Comparison of ENCODE assay signal across 9 mouse cellular contexts in the genomic region with DNA sequence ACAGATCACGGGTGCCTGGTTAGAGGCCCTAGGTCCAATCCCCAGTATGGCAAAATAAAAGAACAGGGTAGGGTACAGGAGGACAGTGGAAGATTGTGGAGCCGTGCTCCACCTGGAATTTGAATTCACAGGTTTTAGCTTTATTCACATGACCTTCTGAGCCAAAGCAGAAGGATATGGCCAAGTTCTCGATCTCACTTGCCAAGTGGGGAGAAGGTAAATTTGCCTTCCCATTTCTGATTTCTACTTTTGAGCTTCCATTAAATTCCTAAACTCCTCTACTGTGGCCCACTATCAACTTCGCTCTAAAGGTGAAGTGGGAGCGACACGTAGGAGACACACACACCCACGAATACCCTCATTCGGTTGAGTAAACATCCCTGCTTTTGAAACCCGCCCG. TPM values are rescaled to one million over a fixed set of nuclear protein-coding genes. Genes with fewer than 3 reads are reported as not detected.
DNase-seq lines count a peak whose midpoint lies in the region; ATAC-seq and TF ChIP-seq lines count a peak whose summit lies in the region.
"Had no signal": no experiment of that assay in that cellular context is flagged by ENCODE, and none has a peak within 500 bp of the region (broad histone marks: within the 10 kb centered on the region; RNA-seq: fewer than 3 reads in every experiment).

No protein-coding gene starts in this region.

- no peaks in the 10 kb centered on the region for H3K27me3 ChIP-seq in heart, embryonic 16.5 days (ENCODE audit: control insufficient read depth, insufficient read depth, low read length)
- peaks cover 0 to 1% of the 10 kb centered on the region in 2 experiments; a peak in 1 of 4 replicates for H3K27me3 ChIP-seq in MEL (ENCODE audit: control insufficient read depth in 1 of 2, insufficient read depth in 2 of 2, low read length in 2 of 2)
- no peaks in the 10 kb centered on the region for H3K27me3 ChIP-seq in forebrain, postnatal 0 days (ENCODE audit: insufficient read depth, low read length)
- H3K27me3 ChIP-seq: Patski had no signal

- ATAC-seq in heart, embryonic 16.5 days (replicated peaks; ENCODE audit: extremely low read depth, insufficient read depth, low FRiP score) = no peak
- ATAC-seq in forebrain, postnatal 0 days = no peak

- no peak for TF ChIP-seq POLR2A in MEL (IDR thresholded peaks at IDR 0.05; ENCODE audit: control insufficient read depth in 1 of 2, insufficient read depth in 1 of 2, low read depth in 1 of 2, low read length in 2 of 2, poor library complexity in 1 of 2)

- H3K9me3 ChIP-seq in heart, embryonic 16.5 days (replicated peaks; ENCODE audit: control insufficient read depth, low read length) = no peaks in the 10 kb centered on the region
- H3K9me3 ChIP-seq in MEL (replicated peaks; ENCODE audit: insufficient read depth, low read length) = no peaks in the 10 kb centered on the region
- H3K9me3 ChIP-seq in forebrain, postnatal 0 days (ENCODE audit: low read length) = no peaks in the 10 kb centered on the region

- peaks cover 56% of the 10 kb centered on the region for H3K79me2 ChIP-seq in MEL (ENCODE audit: control insufficient read depth, insufficient read depth, low read length, poor library complexity)
- peaks cover 54% of the 10 kb centered on the region for H3K79me2 ChIP-seq in macrophage (ENCODE audit: inconsistent target)

- no peak for TF ChIP-seq RAD21 in MEL (IDR thresholded peaks at IDR 0.05; ENCODE audit: low read depth, low read length)

- peak overlapping the region; percentile 78 for H3K4me2 ChIP-seq in heart, embryonic 16.5 days (ENCODE audit: low read depth, low read length)
- peak overlapping the region; percentile 74 for H3K4me2 ChIP-seq in forebrain, postnatal 0 days (ENCODE audit: low read depth)

- peak overlapping the region; percentile 94 for H3K4me3 ChIP-seq in heart, embryonic 16.5 days (ENCODE audit: low read length)
- peak overlapping the region; percentile 74 to 77 for H3K4me3 ChIP-seq in MEL (ENCODE audit: control insufficient read depth in 1 of 2, insufficient read depth in 1 of 2, low read depth in 2 of 2, low read length in 2 of 2)
- peak overlapping the region; percentile 87 for H3K4me3 ChIP-seq in forebrain, postnatal 0 days (ENCODE audit: low read depth, low read length)
- H3K4me3 ChIP-seq in macrophage (ENCODE audit: inconsistent target) = peak overlapping the region; percentile 77

- no peak for DNase-seq in heart, postnatal 25 days (ENCODE audit: low spot score)
- no peak for DNase-seq in MEL (ENCODE audit: low read depth, low spot score)
- DNase-seq in forebrain, postnatal 0 days = no peak
- DNase-seq in B cell, adult 2 months = no peak
- no peak for DNase-seq in layer of hippocampus, postnatal 36 days
- DNase-seq in layer of hippocampus, postnatal 25 days (ENCODE audit: extremely low spot score in 1 of 2, low spot score in 1 of 2) = no peak

- H3K36me3 ChIP-seq in heart, embryonic 16.5 days (ENCODE audit: control insufficient read depth, insufficient read depth) = peaks cover 6% of the 10 kb centered on the region
- H3K36me3 ChIP-seq in MEL (ENCODE audit: control insufficient read depth in 1 of 2, insufficient read depth in 2 of 2, low read length in 2 of 2) (peaks cover 10 to 47% of the 10 kb centered on the region in 2 experiments), macrophage (ENCODE audit: inconsistent target) (no peaks in the 10 kb centered on the region)
- peaks cover 13% of the 10 kb centered on the region for H3K36me3 ChIP-seq in forebrain, postnatal 0 days (ENCODE audit: insufficient read depth)

- intact Hi-C loops in heart, postnatal 25 days (cut with DNase I) = loop anchor here (5.0 kb wide), 1 partner anchor 42 kb away; the partner anchor contains the start of gene Cbx1

- TF ChIP-seq EP300 in MEL (IDR thresholded peaks at IDR 0.05; ENCODE audit: low read depth in 1 of 2, low read length in 2 of 2) = no peak

- 5% methylated on average over 10 of the region's 10 CpGs for whole genome bisulfite sequencing in heart, embryonic 16.5 days
- 16% methylated on average over 10 of the region's 10 CpGs for WGBS in forebrain, postnatal 0 days
- WGBS in macrophage (ENCODE audit: missing documents) = 7% methylated on average over 10 of the region's 10 CpGs

- peak overlapping the region; percentile 95 for H3K9ac ChIP-seq in heart, embryonic 16.5 days (ENCODE audit: low read length)
- H3K9ac ChIP-seq in MEL (ENCODE audit: control insufficient read depth, low read depth, low read length, poor library complexity, severe bottlenecking) = peak overlapping the region; percentile 88
- H3K9ac ChIP-seq in forebrain, postnatal 0 days = peak overlapping the region; percentile 79

- H3K4me1 ChIP-seq in heart, embryonic 16.5 days (ENCODE audit: control insufficient read depth, insufficient read depth, low read length) = peaks cover 46% of the 10 kb centered on the region
- H3K4me1 ChIP-seq in MEL (ENCODE audit: control insufficient read depth in 1 of 2, insufficient read depth in 2 of 2, low read length in 2 of 2) = peaks cover 10 to 44% of the 10 kb centered on the region in 2 experiments
- peaks cover 18% of the 10 kb centered on the region for H3K4me1 ChIP-seq in forebrain, postnatal 0 days (ENCODE audit: insufficient read depth)

- TF ChIP-seq CTCF in MEL (IDR thresholded peaks at IDR 0.05 in 2 of 3, conservative IDR thresholded peaks at IDR 0.05 in 1 of 3; ENCODE audit: control insufficient read depth in 1 of 3, insufficient read depth in 1 of 3, low read depth in 2 of 3, low read length in 3 of 3, poor library complexity in 1 of 3, severe bottlenecking in 1 of 3) = no peak
- TF ChIP-seq CTCF in forebrain, postnatal 0 days (IDR thresholded peaks at IDR 0.05; ENCODE audit: low read depth) = no peak

- peak overlapping the region; percentile 100 for H3K27ac ChIP-seq in heart, embryonic 16.5 days (ENCODE audit: low read length)
- H3K27ac ChIP-seq in MEL (ENCODE audit: control insufficient read depth, low read depth, low read length) (peak overlapping the region; percentile 17), macrophage (peak overlapping the region; percentile 75)
- H3K27ac ChIP-seq in forebrain, postnatal 0 days (ENCODE audit: low read depth, low read length) = no peak overlapping the region

RNA-seq across cellular contexts. Expression of gene Nfe2l1, which starts 0.9 kb away (rescaled TPM):
- polyA plus RNA-seq in heart, embryonic 16.5 days (2015; fragmentation: Nextera tagmentation; extraction: Ambion mirVana) = 81.3 and 90.1 TPM in 2 replicates
- total RNA-seq in heart, postnatal 25 days (2021) = 100 to 1,000 TPM; 346 to 370 TPM
- 44.8 and 47.0 TPM in 2 replicates for total RNA-seq in MEL (2012; rRNA removed)
- 10 to 100 TPM; 37.5 to 66.5 TPM for polyA plus RNA-seq in MEL (2012; ENCODE audit: insufficient read depth in 1 of 2, insufficient read length in 2 of 2, low read depth in 1 of 2, low replicate concordance in 2 of 2, missing spikeins in 1 of 2)
- total RNA-seq in forebrain, postnatal 0 days (2014; rRNA removed) = 46.5 and 57.4 TPM in 2 replicates
- 47.3 and 62.4 TPM in 2 replicates for polyA plus RNA-seq in forebrain, postnatal 0 days (2015; fragmentation: Nextera tagmentation; extraction: Ambion mirVana)
- 100 to 1,000 TPM in 25 of 26 experiments, 10 to 100 TPM in 1; 97.9 to 361 (median 196) TPM for total RNA-seq in macrophage (2018; cell fraction: chromatin; rRNA removed)
- total RNA-seq in macrophage (2018; cell fraction: cytosol; rRNA removed) = 100 to 1,000 TPM in 25 of 26 experiments, 10 to 100 TPM in 1; 98.7 to 304 (median 159) TPM
- total RNA-seq in macrophage (2018; cell fraction: nucleus; rRNA removed) = 100 to 1,000 TPM; 116 to 523 (median 261) TPM
- 85.5 to 118 TPM (median 95.5 TPM) in 3 replicates for polyA plus RNA-seq in macrophage (2018)
- 100 to 1,000 TPM; 201 to 234 TPM for total RNA-seq in layer of hippocampus, postnatal 36 days (2021)
- 100 to 1,000 TPM; 215 to 234 TPM for total RNA-seq in layer of hippocampus, postnatal 25 days (2021)

RNA-seq across cellular contexts. Expression of gene Copz2, which starts 20.8 kb away (rescaled TPM):
- polyA plus RNA-seq in heart, embryonic 16.5 days (2015; fragmentation: Nextera tagmentation; extraction: Ambion mirVana) = 118 and 129 TPM in 2 replicates
- total RNA-seq in heart, postnatal 25 days (2021) = 10 to 100 TPM; 33.4 to 37.5 TPM
- total RNA-seq in MEL (2012; rRNA removed) = 0.95 and 2.1 TPM in 2 replicates
- polyA plus RNA-seq in MEL (2012; ENCODE audit: insufficient read depth in 1 of 2, insufficient read length in 2 of 2, low read depth in 1 of 2, low replicate concordance in 2 of 2, missing spikeins in 1 of 2) (1 to 10 TPM in 1 of 2 experiments, not detected in 1; 6.3 TPM), macrophage (2018) (11.9 to 23.0 TPM (median 16.0 TPM) in 3 replicates)
- total RNA-seq in forebrain, postnatal 0 days (2014; rRNA removed) = 5.8 and 7.1 TPM in 2 replicates
- polyA plus RNA-seq in forebrain, postnatal 0 days (2015; fragmentation: Nextera tagmentation; extraction: Ambion mirVana) = 14.8 and 14.9 TPM in 2 replicates
- total RNA-seq in macrophage (2018; cell fraction: chromatin; rRNA removed) = 10 to 100 TPM in 9 of 26 experiments, 1 to 10 TPM in 17; 1.8 to 29.4 (median 6.1) TPM
- total RNA-seq in macrophage (2018; cell fraction: cytosol; rRNA removed) = 10 to 100 TPM in 13 of 26 experiments, 1 to 10 TPM in 13; 6.1 to 30.0 (median 13.8) TPM
- total RNA-seq in macrophage (2018; cell fraction: nucleus; rRNA removed) = 10 to 100 TPM in 7 of 26 experiments, 1 to 10 TPM in 19; 2.0 to 27.7 (median 5.4) TPM
- total RNA-seq in layer of hippocampus, postnatal 36 days (2021) = 1 to 10 TPM; 5.5 to 7.8 TPM
- 1 to 10 TPM; 6.5 to 6.8 TPM for total RNA-seq in layer of hippocampus, postnatal 25 days (2021)

RNA-seq across cellular contexts. Expression of gene Cbx1, which starts 40.0 kb away (rescaled TPM):
- 45.3 and 49.9 TPM in 2 replicates for polyA plus RNA-seq in heart, embryonic 16.5 days (2015; fragmentation: Nextera tagmentation; extraction: Ambion mirVana)
- total RNA-seq in heart, postnatal 25 days (2021) = 10 to 100 TPM; 36.6 to 39.0 TPM
- 132 and 135 TPM in 2 replicates for total RNA-seq in MEL (2012; rRNA removed)
- polyA plus RNA-seq in MEL (2012; ENCODE audit: insufficient read depth in 1 of 2, insufficient read length in 2 of 2, low read depth in 1 of 2, low replicate concordance in 2 of 2, missing spikeins in 1 of 2) = 100 to 1,000 TPM; 152 to 368 TPM
- 57.0 and 62.4 TPM in 2 replicates for total RNA-seq in forebrain, postnatal 0 days (2014; rRNA removed)
- 53.7 and 55.6 TPM in 2 replicates for polyA plus RNA-seq in forebrain, postnatal 0 days (2015; fragmentation: Nextera tagmentation; extraction: Ambion mirVana)
- total RNA-seq in macrophage (2018; cell fraction: chromatin; rRNA removed) = 10 to 100 TPM; 20.3 to 98.2 (median 50.7) TPM
- total RNA-seq in macrophage (2018; cell fraction: cytosol; rRNA removed) = 10 to 100 TPM; 25.5 to 43.3 (median 36.3) TPM
- total RNA-seq in macrophage (2018; cell fraction: nucleus; rRNA removed) = 10 to 100 TPM; 17.8 to 78.4 (median 39.7) TPM
- polyA plus RNA-seq in macrophage (2018) = 40.5 to 73.7 TPM (median 45.0 TPM) in 3 replicates
- 10 to 100 TPM; 52.4 to 54.9 TPM for total RNA-seq in layer of hippocampus, postnatal 36 days (2021)
- 10 to 100 TPM; 49.4 to 52.0 TPM for total RNA-seq in layer of hippocampus, postnatal 25 days (2021)

RNA-seq across cellular contexts. Expression of gene Snx11, which starts 51.5 kb away (rescaled TPM):
- polyA plus RNA-seq in heart, embryonic 16.5 days (2015; fragmentation: Nextera tagmentation; extraction: Ambion mirVana) = 11.9 and 14.0 TPM in 2 replicates
- 10 to 100 TPM; 12.1 to 13.4 TPM for total RNA-seq in heart, postnatal 25 days (2021)
- 33.9 and 43.1 TPM in 2 replicates for total RNA-seq in MEL (2012; rRNA removed)
- polyA plus RNA-seq in MEL (2012; ENCODE audit: insufficient read depth in 1 of 2, insufficient read length in 2 of 2, low read depth in 1 of 2, low replicate concordance in 2 of 2, missing spikeins in 1 of 2) (10 to 100 TPM in 1 of 2 experiments, not detected in 1; 33.7 TPM), macrophage (2018) (14.2 to 28.6 TPM (median 20.6 TPM) in 3 replicates)
- total RNA-seq in forebrain, postnatal 0 days (2014; rRNA removed) = 59.2 and 68.8 TPM in 2 replicates
- 32.7 and 37.1 TPM in 2 replicates for polyA plus RNA-seq in forebrain, postnatal 0 days (2015; fragmentation: Nextera tagmentation; extraction: Ambion mirVana)
- 100 to 1,000 TPM; 101 to 284 (median 211) TPM for total RNA-seq in macrophage (2018; cell fraction: chromatin; rRNA removed)
- 10 to 100 TPM in 25 of 26 experiments, 1 to 10 TPM in 1; 9.6 to 32.1 (median 18.4) TPM for total RNA-seq in macrophage (2018; cell fraction: cytosol; rRNA removed)
- total RNA-seq in macrophage (2018; cell fraction: nucleus; rRNA removed) = 100 to 1,000 TPM in 15 of 26 experiments, 10 to 100 TPM in 11; 57.9 to 199 (median 104) TPM
- total RNA-seq in layer of hippocampus, postnatal 36 days (2021) = 10 to 100 TPM; 51.0 to 54.4 TPM
- total RNA-seq in layer of hippocampus, postnatal 25 days (2021) = 10 to 100 TPM; 40.9 to 49.4 TPM
